Mouse (Mus musculus): ENCODE results near the gene Ugt1a2. TPM values are rescaled to one million over a fixed set of nuclear protein-coding genes. Genes with fewer than 3 reads are reported as not detected.

The Ugt1a2 gene
- polyA plus RNA-seq, 1 experiment, result not detected

DNA sequence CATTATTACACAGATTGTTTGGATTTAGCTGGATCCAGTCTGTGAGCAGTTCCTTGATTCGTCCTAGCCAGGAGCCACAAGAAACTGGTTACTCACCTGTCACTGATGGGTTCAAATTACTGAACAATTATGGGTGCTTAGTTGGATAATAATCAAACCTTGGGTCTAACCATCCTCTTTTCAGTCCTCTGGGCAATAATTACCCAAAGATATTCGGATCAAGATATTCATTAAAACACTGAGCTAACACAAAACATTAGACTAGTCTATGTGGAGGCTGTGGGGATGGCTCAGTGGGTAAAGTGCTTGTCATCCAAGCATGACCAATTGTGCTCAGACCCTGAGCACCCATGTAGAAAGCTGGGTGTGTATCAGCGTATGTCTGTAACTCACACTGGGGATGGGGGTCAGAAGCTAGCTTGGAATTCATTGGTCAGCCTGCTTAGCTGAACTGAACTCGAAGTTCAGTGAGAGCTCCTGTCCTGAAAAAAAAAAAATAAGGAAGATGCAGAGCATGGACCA is 35.6 kb downstream of the Ugt1a2 start:
- no peak for TF ChIP-seq TAL1 (IDR thresholded peaks at IDR 0.05; ENCODE audit: low read length)
- no peak for TF ChIP-seq GATA1 (IDR thresholded peaks at IDR 0.05; ENCODE audit: low read length)
- Histone ChIP-seq H3K9me3 (ENCODE audit: control insufficient read depth, low read length) (peaks cover 72% of the 10 kb centered on the region), H3K4me3 (replicated peaks) (no peak overlapping the region), H3K36me3 (ENCODE audit: control insufficient read depth) (no peaks in the 10 kb centered on the region), H3K27me3 (ENCODE audit: control insufficient read depth) (peaks cover 5% of the 10 kb centered on the region; the same call in 1 of the 2 replicates), H3K4me1 (ENCODE audit: control insufficient read depth) (no peaks in the 10 kb centered on the region)

DNA sequence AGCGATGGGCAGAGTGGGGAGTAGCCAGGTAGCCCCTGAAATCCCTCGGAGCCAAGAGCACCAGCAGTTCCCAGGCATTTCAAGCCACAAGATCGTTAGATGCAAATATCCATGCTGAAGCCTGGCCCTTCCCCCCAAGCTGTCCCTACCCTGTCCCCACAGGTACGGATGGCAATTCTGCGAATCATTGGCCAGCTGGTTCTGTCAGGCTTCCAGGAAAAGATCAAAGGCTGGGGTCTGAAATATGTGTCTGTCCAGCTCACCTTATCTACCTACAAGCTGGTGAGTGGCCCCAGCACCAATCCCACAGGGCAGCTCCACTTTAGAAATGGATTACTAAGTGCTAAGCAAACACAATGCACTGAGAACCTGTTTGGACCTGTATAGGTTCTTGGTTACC is 36.9 kb downstream of the Ugt1a2 start:
- Histone ChIP-seq H3K4me1 (ENCODE audit: control insufficient read depth) (no peaks in the 10 kb centered on the region), H3K36me3 (ENCODE audit: control insufficient read depth) (no peaks in the 10 kb centered on the region), H3K9me3 (ENCODE audit: control insufficient read depth, low read length) (peaks cover 74% of the 10 kb centered on the region), H3K27me3 (ENCODE audit: control insufficient read depth) (peaks cover 5% of the 10 kb centered on the region; the same call in 1 of the 2 replicates), H3K4me3 (replicated peaks) (no peak overlapping the region)
- TF ChIP-seq TAL1 (IDR thresholded peaks at IDR 0.05; ENCODE audit: low read length) (no peak), GATA1 (IDR thresholded peaks at IDR 0.05; ENCODE audit: low read length) (no peak)

DNA sequence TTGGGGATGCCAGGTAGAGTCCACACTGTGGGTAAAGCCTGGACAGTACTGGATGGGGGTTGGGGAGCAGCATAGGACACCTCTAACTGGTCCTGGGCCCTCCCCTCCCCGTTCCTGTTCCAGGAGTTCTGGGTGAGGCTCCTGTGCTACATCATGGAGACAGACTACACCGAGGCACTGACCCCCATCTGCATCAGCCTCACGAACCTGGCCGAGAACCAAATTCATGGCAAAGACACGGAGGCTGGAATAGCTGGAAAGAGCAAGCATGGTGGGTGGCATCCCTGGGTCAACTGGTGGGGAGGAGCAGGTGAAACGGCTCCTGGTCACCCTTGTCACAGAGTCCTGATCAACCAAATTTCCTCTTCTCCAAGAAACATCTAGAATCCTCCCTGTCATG is 38.4 kb downstream of the Ugt1a2 start:
- H3K36me3 ChIP-seq (ENCODE audit: control insufficient read depth), result no peaks in the 10 kb centered on the region
- H3K4me3 ChIP-seq (replicated peaks), result no peak overlapping the region
- TF ChIP-seq GATA1 (IDR thresholded peaks at IDR 0.05; ENCODE audit: low read length) (no peak), TAL1 (IDR thresholded peaks at IDR 0.05; ENCODE audit: low read length) (no peak)
- peaks cover 5% of the 10 kb centered on the region; the same call in 1 of the 2 replicates for H3K27me3 ChIP-seq (ENCODE audit: control insufficient read depth)
- H3K4me1 ChIP-seq (ENCODE audit: control insufficient read depth), result no peaks in the 10 kb centered on the region
- peaks cover 74% of the 10 kb centered on the region for H3K9me3 ChIP-seq (ENCODE audit: control insufficient read depth, low read length)

GRCm38 (mm10) chr1:88240072-88240471 is 39.7 kb downstream of the Ugt1a2 start:
- Histone ChIP-seq H3K9me3 (ENCODE audit: control insufficient read depth, low read length) (peaks cover 75% of the 10 kb centered on the region), H3K27me3 (ENCODE audit: control insufficient read depth) (peaks cover 3% of the 10 kb centered on the region; the same call in 1 of the 2 replicates), H3K4me3 (replicated peaks) (no peak overlapping the region), H3K4me1 (ENCODE audit: control insufficient read depth) (no peaks in the 10 kb centered on the region), H3K36me3 (ENCODE audit: control insufficient read depth) (no peaks in the 10 kb centered on the region)
- TF ChIP-seq GATA1 (IDR thresholded peaks at IDR 0.05; ENCODE audit: low read length) (no peak), TAL1 (IDR thresholded peaks at IDR 0.05; ENCODE audit: low read length) (no peak)

DNA sequence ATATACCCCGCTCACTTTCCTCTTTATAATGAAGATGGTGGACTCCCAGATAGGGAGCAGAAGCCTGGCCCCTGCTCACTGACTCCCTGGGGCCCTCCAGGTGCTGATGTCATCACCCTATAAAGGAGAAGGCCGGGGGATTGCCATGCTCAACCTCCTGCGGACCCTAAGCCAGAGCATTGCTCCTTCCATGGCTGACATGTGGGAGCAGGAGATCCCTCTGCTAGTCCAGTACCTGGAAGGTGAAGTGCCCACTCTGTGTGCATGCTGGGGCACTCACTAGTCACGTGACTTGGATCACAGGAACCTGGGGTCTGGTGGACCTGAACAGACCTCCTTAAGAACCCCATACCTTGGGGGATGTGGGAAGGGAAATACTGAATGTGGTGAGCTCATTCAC is 40.2 kb downstream of the Ugt1a2 start:
- TF ChIP-seq GATA1 (IDR thresholded peaks at IDR 0.05; ENCODE audit: low read length) (no peak), TAL1 (IDR thresholded peaks at IDR 0.05; ENCODE audit: low read length) (no peak)
- H3K9me3 ChIP-seq (ENCODE audit: control insufficient read depth, low read length), result peaks cover 73% of the 10 kb centered on the region

GRCm38 (mm10) chr1:88243861-88244260 is 43.5 kb downstream of the Ugt1a2 start:
- Histone ChIP-seq H3K9me3 (ENCODE audit: control insufficient read depth, low read length) (peaks cover 73% of the 10 kb centered on the region), H3K4me3 (replicated peaks) (no peak overlapping the region), H3K27me3 (ENCODE audit: control insufficient read depth) (no peaks in the 10 kb centered on the region; the same call in 1 of the 2 replicates), H3K4me1 (ENCODE audit: control insufficient read depth) (no peaks in the 10 kb centered on the region), H3K36me3 (ENCODE audit: control insufficient read depth) (no peaks in the 10 kb centered on the region)
- no peak for TF ChIP-seq GATA1 (IDR thresholded peaks at IDR 0.05; ENCODE audit: low read length)
- TF ChIP-seq TAL1 (IDR thresholded peaks at IDR 0.05; ENCODE audit: low read length), result no peak

More for the DNA sequence above, 40.2 kb downstream of the Ugt1a2 start:
- Histone ChIP-seq H3K27me3 (ENCODE audit: control insufficient read depth) (no peaks in the 10 kb centered on the region), H3K4me3 (replicated peaks) (no peak overlapping the region), H3K4me1 (ENCODE audit: control insufficient read depth) (no peaks in the 10 kb centered on the region), H3K36me3 (ENCODE audit: control insufficient read depth) (no peaks in the 10 kb centered on the region)

DNA sequence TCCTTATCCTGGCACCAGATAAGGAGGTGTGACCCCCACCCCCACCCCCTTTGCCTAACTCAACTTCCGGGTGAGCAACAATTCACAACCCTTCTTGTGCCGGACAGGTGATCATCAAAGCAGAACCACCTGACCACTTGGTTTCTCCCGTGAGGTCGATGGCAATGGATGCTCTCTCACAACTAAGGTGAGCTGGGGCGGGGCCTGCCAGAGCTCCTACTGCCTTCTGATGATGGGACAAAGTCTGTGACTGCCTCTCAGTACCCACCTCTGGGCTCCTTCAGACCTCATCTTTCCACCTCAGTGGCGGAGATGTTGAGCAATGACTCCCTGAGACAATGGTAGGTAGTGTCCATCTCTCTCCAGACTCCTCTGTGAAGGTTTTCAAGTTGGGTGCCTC is 45.5 kb downstream of the Ugt1a2 start:
- peaks cover 71% of the 10 kb centered on the region for H3K9me3 ChIP-seq (ENCODE audit: control insufficient read depth, low read length)
- H3K27me3 ChIP-seq (ENCODE audit: control insufficient read depth), result no peaks in the 10 kb centered on the region; the same call in 1 of the 2 replicates
- H3K4me3 ChIP-seq (replicated peaks), result no peak overlapping the region
- H3K4me1 ChIP-seq (ENCODE audit: control insufficient read depth), result no peaks in the 10 kb centered on the region
- no peaks in the 10 kb centered on the region for H3K36me3 ChIP-seq (ENCODE audit: control insufficient read depth)
- TF ChIP-seq TAL1 (IDR thresholded peaks at IDR 0.05; ENCODE audit: low read length) (no peak), GATA1 (IDR thresholded peaks at IDR 0.05; ENCODE audit: low read length) (no peak)

GRCm38 (mm10) chr1:88246386-88246785 is 46.0 kb downstream of the Ugt1a2 start:
- H3K4me3 ChIP-seq (replicated peaks), result no peak overlapping the region
- H3K27me3 ChIP-seq (ENCODE audit: control insufficient read depth), result no peaks in the 10 kb centered on the region; the same call in 1 of the 2 replicates
- no peaks in the 10 kb centered on the region for H3K36me3 ChIP-seq (ENCODE audit: control insufficient read depth)
- TF ChIP-seq GATA1 (IDR thresholded peaks at IDR 0.05; ENCODE audit: low read length), result no peak
- TF ChIP-seq TAL1 (IDR thresholded peaks at IDR 0.05; ENCODE audit: low read length), result no peak
- H3K9me3 ChIP-seq (ENCODE audit: control insufficient read depth, low read length), result peaks cover 70% of the 10 kb centered on the region
- no peaks in the 10 kb centered on the region for H3K4me1 ChIP-seq (ENCODE audit: control insufficient read depth)

DNA sequence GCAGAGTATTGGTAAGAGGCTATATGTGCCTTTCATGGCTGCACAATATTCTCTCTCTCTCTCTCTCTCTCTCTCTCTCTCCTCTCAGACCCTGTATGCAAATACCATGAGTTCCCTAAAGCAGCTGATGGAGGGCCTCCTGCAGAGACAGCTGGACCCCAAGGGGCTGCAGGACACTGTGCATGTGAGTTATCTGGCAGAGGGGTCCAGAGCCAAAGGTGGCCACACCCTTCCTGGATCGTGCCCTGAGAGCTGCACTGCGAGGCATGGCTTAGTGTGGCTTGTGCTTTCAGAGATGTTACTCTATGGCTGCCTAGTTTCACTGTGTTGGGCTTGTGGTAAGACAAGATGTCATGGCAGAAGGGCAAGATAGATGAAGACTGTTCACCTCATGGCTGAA is 47.3 kb downstream of the Ugt1a2 start:
- Histone ChIP-seq H3K4me1 (ENCODE audit: control insufficient read depth) (no peaks in the 10 kb centered on the region), H3K9me3 (ENCODE audit: control insufficient read depth, low read length) (peaks cover 70% of the 10 kb centered on the region), H3K27me3 (ENCODE audit: control insufficient read depth) (peaks cover 2% of the 10 kb centered on the region; the same call in 1 of the 2 replicates), H3K36me3 (ENCODE audit: control insufficient read depth) (no peaks in the 10 kb centered on the region), H3K4me3 (replicated peaks) (no peak overlapping the region)
- TF ChIP-seq TAL1 (IDR thresholded peaks at IDR 0.05; ENCODE audit: low read length), result no peak

GRCm38 (mm10) chr1:88248658-88249057 is 48.3 kb downstream of the Ugt1a2 start:
- Histone ChIP-seq H3K9me3 (ENCODE audit: control insufficient read depth, low read length) (peaks cover 71% of the 10 kb centered on the region), H3K4me3 (replicated peaks) (no peak overlapping the region)
- no peak for TF ChIP-seq TAL1 (IDR thresholded peaks at IDR 0.05; ENCODE audit: low read length)
- TF ChIP-seq GATA1 (IDR thresholded peaks at IDR 0.05; ENCODE audit: low read length), result no peak

More at GRCm38 (mm10) chr1:88248658-88249057, 48.3 kb downstream of the Ugt1a2 start:
- Histone ChIP-seq H3K4me1 (ENCODE audit: control insufficient read depth) (no peaks in the 10 kb centered on the region), H3K36me3 (ENCODE audit: control insufficient read depth) (no peaks in the 10 kb centered on the region), H3K27me3 (ENCODE audit: control insufficient read depth) (peaks cover 2% of the 10 kb centered on the region; the same call in 1 of the 2 replicates)
